Mouse (Mus musculus): ENCODE measurements around the gene Fgf12. TPM values are rescaled to one million over a fixed set of nuclear protein-coding genes. Genes with fewer than 3 reads are reported as not detected.

Gene Fgf12
- total RNA-seq, 2 experiments from 2014 or later, result 0.94 TPM; not detected in 1

- ATAC-seq (replicated peaks; ENCODE audit: low FRiP score, poor library complexity, severe bottlenecking), result no peak
These were observed 363.8 kb downstream of the Fgf12 start for GRCm38 (mm10) chr16:28389114-28389513.

- no peak for ATAC-seq (replicated peaks; ENCODE audit: low FRiP score, poor library complexity, severe bottlenecking)
These were observed 378.1 kb downstream of the Fgf12 start for GRCm38 (mm10) chr16:28374790-28375189.

- ATAC-seq (replicated peaks; ENCODE audit: low FRiP score, poor library complexity, severe bottlenecking), result no peak
These were observed 379.6 kb downstream of the Fgf12 start for GRCm38 (mm10) chr16:28373311-28373710.

DNA sequence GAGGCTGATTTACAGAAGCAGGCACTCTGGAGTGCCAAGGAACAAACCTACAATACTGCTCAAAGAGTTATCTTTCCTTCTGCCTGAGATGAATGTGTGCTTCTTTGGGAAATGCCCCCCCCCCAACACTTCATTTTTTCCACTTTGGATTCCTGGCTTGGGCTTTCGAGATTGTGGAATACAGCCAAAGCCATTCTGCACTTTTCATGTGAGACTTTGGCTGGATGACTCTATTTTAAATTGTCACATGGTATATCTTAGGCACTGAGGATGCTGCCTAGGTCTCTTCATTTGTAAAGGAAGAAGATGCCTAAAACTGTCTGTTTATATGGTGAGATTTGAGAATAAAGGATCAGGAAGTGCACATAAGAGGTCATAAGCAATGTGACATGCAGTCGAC lies 402.2 kb downstream of the Fgf12 start:
- no peak for ATAC-seq (replicated peaks; ENCODE audit: low FRiP score, poor library complexity, severe bottlenecking)

DNA sequence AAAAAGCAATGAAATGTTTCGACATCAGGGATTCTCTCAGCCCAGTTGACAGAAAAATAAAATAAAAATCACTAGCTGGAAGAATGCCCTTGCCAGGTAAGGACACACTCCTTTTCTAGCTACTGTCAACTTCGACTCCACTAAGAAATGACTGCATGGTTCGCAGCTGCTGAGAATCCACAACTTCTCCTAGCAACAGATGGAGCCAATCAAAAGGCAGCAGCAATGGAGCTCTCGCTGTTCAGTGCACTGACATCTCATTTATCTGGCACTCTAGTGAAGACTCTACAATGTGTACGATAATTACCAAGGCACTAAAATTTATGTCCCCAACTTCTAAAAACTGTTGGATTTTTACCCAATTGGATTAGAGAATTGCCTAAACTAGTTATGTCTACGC lies 407.5 kb downstream of the Fgf12 start:
- ATAC-seq (replicated peaks; ENCODE audit: low FRiP score, poor library complexity, severe bottlenecking), result no peak

DNA sequence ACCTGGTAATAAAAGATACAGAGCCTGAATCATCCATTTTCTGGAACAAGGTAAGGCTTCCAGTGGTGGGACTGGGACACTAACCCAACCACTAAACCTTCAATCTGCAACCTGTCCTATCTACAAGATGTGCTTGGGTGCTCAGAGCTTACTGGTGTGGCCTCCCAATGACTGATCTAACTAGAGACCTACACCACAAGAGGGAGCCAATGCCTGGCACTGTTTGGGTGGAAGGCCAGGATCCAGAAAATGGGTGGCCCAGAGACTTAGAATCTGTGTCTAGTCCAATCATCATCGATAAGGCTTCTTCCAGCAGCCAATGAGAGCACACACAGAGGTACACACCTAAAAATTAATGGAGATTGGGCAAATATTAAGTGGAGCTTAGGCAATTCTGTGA lies 414.9 kb downstream of the Fgf12 start:
- ATAC-seq (replicated peaks; ENCODE audit: low FRiP score, poor library complexity, severe bottlenecking), result no peak

DNA sequence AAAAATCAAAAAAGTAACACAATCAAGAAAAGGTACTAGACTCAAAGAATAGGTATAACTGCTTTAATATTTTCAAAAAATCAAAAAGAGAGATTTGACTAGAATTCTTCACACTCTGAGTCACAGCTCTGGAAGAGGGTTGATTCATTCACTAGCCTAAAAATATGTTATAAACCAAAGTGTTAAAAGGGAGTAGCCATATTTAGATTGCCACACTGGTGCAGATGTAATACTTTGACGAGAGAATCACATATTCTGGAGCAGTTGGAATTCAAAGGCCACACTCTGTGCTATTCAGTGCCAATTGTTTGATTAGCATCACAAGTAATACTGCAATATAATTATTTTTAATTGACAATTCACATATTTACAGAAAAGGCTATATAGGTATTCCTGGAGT lies 416.2 kb downstream of the Fgf12 start:
- no peak for ATAC-seq (replicated peaks; ENCODE audit: low FRiP score, poor library complexity, severe bottlenecking)

DNA sequence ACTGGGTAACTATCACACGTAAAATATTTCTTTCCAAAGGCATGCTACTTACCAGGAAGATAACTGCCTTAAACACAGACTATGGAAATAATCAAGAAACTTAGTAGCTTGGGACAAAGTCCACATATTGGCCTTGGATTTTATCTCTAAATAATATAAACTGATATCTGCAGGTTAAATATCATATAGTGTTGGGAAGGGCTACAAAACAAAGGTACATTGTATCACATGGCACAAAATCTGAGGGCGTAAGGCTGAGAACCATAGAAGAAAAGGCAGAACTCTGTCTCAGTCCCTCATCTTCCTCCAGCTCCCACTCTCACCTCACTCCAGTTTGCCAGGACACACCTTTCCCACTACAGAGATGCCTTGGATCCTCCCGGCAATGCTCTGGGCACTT lies 417.8 kb downstream of the Fgf12 start:
- no peak for ATAC-seq (replicated peaks; ENCODE audit: low FRiP score, poor library complexity, severe bottlenecking)

GRCm38 (mm10) chr16:28323576-28323975 lies 429.3 kb downstream of the Fgf12 start:
- ATAC-seq (replicated peaks; ENCODE audit: low FRiP score, poor library complexity, severe bottlenecking), result no peak

- no peak for ATAC-seq (replicated peaks; ENCODE audit: low FRiP score, poor library complexity, severe bottlenecking)
These were observed 441.2 kb downstream of the Fgf12 start for GRCm38 (mm10) chr16:28311618-28312017.

- no peak for ATAC-seq (replicated peaks; ENCODE audit: low FRiP score, poor library complexity, severe bottlenecking)
These were observed 449.0 kb downstream of the Fgf12 start for GRCm38 (mm10) chr16:28303889-28304288.

- no peak for ATAC-seq (replicated peaks; ENCODE audit: low FRiP score, poor library complexity, severe bottlenecking)
These were observed 463.1 kb downstream of the Fgf12 start for GRCm38 (mm10) chr16:28289689-28290330.

DNA sequence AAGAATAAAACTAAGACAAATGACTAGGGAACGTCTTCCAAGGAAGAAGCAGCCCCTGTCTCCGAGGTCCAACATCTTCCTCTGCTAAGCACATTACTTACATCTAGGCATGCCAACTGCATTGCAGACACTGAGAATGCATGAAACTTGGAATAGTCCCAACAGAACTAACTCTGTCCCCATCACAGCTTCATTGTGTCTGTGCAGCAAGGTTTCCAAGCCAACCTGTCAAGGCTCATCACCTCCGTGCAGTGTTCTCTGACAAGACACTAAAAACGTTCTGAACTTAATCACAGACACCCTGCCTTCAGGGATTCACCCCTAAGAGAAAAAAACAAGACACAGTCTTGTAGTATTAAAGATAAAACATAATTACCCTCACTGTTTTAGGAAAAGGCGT lies 495.0 kb downstream of the Fgf12 start:
- no peak for ATAC-seq (replicated peaks; ENCODE audit: low FRiP score, poor library complexity, severe bottlenecking)

DNA sequence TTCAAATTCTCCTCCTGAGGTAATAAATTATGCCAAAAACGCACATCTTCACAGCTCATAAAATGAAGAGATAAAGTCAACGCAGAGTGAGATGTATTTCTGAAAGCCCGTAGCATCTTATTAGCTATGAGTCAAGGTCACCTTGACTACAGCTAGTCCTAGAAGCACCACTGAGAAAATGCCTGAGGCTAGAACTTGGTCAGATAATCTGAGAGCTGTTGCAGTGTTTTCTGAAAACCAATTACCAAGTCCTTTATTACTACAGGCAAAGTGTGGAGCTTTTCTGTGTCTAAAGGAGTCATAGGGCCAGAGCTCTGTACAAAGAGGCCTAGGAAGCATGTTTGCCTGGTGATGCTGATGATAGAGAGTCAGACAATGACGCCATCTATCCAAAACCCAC lies 498.6 kb downstream of the Fgf12 start:
- ATAC-seq (replicated peaks; ENCODE audit: low FRiP score, poor library complexity, severe bottlenecking), result no peak

DNA sequence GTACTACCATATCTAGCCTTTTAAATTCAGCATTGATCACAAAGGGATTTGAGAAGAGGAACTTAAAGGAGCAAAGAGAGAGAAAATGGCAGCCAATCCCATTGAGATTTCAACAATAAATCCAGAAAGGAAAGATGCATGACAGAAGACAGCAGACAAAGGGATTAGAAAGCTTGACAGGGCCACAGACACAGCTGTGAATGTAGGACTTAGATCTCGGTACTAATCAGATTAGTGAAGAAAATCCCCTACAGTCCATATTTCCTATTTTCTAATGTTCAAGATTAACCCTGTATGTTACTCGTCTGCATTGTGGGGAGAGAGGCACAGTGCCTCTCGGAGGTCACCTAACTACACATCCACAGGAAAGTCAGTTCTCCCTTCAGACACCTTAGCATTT lies 500.9 kb downstream of the Fgf12 start:
- ATAC-seq (replicated peaks; ENCODE audit: low FRiP score, poor library complexity, severe bottlenecking), result no peak

DNA sequence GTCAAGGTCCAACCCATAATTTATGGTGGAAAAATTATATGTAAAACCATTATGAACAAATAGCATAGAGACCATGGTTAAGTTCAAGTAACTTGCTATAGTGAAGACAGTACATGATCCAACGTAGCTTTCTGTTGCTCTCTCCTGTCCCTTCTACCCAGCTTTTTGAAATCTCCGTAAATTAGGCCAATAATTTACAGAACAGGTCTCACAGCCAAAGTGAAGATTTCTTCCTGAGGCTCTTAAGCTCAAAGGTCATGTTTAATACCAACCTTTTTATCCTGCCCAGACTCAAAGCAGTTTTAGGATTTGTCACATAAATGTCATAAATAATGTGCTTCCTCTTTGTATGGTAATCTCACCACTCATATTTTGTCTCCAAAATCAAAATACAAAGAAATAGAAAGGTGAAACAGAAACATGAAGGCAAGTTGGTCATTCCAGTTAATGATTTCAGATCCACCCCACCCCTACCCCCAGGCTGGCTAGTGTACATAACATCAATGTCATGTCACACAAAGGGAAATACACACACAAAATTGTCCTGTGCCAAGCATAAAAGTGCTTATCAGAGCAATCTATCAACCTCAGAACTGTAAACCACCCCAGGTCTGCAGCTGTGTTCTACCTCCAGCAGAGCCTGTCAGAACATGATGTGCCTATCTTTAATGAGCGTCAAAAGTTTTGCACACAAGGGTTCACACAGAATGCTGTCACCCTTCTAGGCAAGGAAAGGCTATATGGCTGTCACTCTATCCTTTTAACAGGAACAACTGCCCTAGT lies 509.8 kb downstream of the Fgf12 start:
- ATAC-seq (replicated peaks; ENCODE audit: low FRiP score, poor library complexity, severe bottlenecking), result no peak

GRCm38 (mm10) chr16:28239382-28239781 lies 513.5 kb downstream of the Fgf12 start:
- ATAC-seq (replicated peaks; ENCODE audit: low FRiP score, poor library complexity, severe bottlenecking), result no peak

DNA sequence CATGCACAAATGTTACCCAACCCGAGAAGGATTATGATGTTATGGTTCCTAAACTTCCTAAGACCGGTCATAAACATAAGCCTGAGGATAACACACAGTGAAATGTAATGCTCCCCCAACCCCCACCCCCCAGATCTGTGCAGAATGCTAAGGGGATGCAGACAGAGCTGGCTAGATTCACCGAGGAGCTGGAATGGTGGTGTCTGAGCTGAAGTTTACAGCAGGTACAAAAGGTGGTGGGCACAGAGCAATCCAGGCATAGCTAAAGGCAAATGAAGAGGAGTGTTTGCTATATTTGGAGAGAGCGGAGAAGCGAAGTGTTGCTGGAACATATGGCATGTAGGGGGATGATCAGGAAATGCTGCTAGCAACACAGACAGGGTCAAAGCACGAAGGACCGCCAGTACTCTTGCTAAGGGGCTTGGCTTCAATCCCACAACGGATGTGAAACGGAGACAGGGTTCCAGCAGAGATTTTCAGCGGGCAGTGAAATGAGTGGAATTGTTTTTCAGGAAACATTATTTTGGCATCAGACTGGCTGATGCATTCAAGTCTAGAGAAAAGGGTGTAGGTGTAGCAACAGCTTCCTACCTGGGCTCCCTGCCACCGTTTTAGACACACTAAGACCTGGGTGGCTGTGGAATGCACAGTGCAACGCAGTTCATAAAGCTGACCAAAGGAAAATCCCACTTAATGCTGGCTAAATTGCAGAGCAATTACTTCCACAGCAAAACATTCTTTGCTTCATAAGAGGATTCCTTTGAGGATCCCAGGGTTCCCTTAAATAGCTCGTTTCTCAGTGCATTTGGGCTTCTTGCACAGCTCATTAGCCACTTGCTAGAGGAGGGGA lies 514.6 kb downstream of the Fgf12 start:
- no peak for ATAC-seq (replicated peaks; ENCODE audit: low FRiP score, poor library complexity, severe bottlenecking)

- no peak for ATAC-seq (replicated peaks; ENCODE audit: low FRiP score, poor library complexity, severe bottlenecking)
These were observed 536.9 kb downstream of the Fgf12 start for GRCm38 (mm10) chr16:28215930-28216329.

DNA sequence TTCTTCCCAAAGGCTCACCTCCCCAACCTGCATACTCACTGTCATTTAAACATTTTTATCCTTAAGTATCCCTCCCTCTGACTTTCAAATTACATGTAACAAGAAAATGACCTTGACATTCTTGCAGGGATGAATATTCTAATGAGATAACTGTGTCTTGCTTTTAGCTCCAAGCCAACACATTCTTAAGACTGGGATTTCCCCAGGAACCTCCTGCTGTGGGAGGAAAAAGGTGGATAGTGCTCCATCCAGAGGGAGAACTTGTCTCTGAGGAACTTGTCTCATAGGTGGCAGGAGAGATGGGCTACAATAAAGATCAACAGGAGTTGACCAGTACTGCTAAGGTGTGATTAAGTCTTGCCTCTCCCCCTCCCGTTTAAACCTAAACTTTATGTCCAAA lies 540.5 kb downstream of the Fgf12 start:
- no peak for ATAC-seq (replicated peaks; ENCODE audit: low FRiP score, poor library complexity, severe bottlenecking)

DNA sequence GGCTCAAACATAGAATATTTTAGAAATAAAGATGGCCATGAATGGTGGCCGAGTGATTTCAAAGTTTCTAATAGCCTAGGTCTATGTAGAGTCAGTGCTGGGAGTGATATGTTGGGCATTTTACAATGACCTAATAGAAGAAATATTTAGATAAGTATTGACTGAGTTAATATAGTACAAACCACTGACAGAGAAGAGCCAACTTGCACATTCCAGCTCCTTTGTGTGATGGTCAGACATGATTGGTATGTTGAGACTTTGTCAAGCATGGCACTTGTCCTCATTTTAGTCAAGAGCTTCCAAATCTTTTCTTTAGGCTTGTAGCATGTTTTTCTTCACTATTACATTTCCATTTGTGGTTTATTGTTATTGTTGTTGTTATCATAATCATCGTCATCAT lies 596.4 kb downstream of the Fgf12 start:
- no peak for ATAC-seq (replicated peaks; ENCODE audit: low FRiP score, poor library complexity, severe bottlenecking)
